Mouse (Mus musculus): ENCODE data around the gene Pds5a.

DNA sequence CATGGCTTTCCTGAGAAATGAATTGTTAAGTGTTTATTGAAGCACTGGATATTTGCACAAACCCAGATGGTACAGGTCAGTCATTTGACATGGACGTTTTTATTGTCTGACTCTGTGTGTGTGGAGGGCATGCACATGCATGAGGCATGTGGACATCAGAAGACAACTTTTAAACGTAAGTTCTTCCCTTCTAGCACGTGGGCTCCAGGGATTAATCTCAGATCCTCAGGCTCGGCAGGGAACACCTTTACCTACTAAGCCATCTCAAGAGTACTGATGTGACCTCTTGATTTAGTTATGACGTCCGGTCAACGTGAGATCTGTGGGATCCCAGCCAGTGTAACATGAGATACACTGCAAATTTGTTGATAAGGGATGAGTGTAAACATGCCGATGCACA, 12.2 kb upstream of the Pds5a start:
- TF ChIP-seq POLR2A (IDR thresholded peaks at IDR 0.05; ENCODE audit: control insufficient read depth in 1 of 2, insufficient read depth in 1 of 2, low read depth in 1 of 2, low read length in 2 of 2, poor library complexity in 1 of 2) (no peak), HCFC1 (IDR thresholded peaks at IDR 0.05; ENCODE audit: low read depth, low read length) (no peak), MAZ (IDR thresholded peaks at IDR 0.05; ENCODE audit: low read depth, low read length) (no peak), EP300 (IDR thresholded peaks at IDR 0.05; ENCODE audit: low read depth in 1 of 2, low read length in 2 of 2) (no peak), CTCF (IDR thresholded peaks at IDR 0.05 in 2 of 3, conservative IDR thresholded peaks at IDR 0.05 in 1 of 3; ENCODE audit: control insufficient read depth in 1 of 3, insufficient read depth in 1 of 3, low read depth in 2 of 3, low read length in 3 of 3, poor library complexity in 1 of 3, severe bottlenecking in 1 of 3) (no peak), NRF1 (IDR thresholded peaks at IDR 0.05; ENCODE audit: insufficient read depth, low read depth, low read length, poor library complexity, severe bottlenecking) (no peak), GATA1 (IDR thresholded peaks at IDR 0.05; ENCODE audit: low read depth, low read length) (no peak), MAFK (IDR thresholded peaks at IDR 0.05; ENCODE audit: borderline replicate concordance, low read depth, low read length) (no peak), ZC3H11A (IDR thresholded peaks at IDR 0.05; ENCODE audit: low read depth, low read length) (no peak), RCOR1 (IDR thresholded peaks at IDR 0.05; ENCODE audit: low read depth, low read length) (no peak)

Data from MEL (cell line).